Comparison of ENCODE assay signal across 16 mouse cellular contexts in genomic region chr16:39151325-39152318, GRCm38 (mm10).
DNase-seq lines count a peak whose midpoint lies in the region; ATAC-seq lines count a peak whose summit lies in the region.
"Had no signal": no experiment of that assay in that cellular context is flagged by ENCODE, and none has a peak within 500 bp of the region (broad histone marks: within the 10 kb centered on the region; RNA-seq: fewer than 3 reads in every experiment).

No protein-coding gene starts in this region.

- 72% methylated on average over 9 of the region's 9 CpGs for WGBS in embryonic facial prominence, embryonic 14.5 days
- 72% methylated on average over 9 of the region's 9 CpGs for WGBS in embryonic facial prominence, embryonic 10.5 days
- WGBS in limb, embryonic 11.5 days = 53% methylated on average over 9 of the region's 9 CpGs

- no peaks in the 10 kb centered on the region for H3K4me1 ChIP-seq in embryonic facial prominence, embryonic 14.5 days (ENCODE audit: control insufficient read depth, insufficient read depth, low read length)
- H3K4me1 ChIP-seq in embryonic facial prominence, embryonic 10.5 days = no peaks in the 10 kb centered on the region; the same call in 1 of the 2 replicates
- H3K4me1 ChIP-seq in limb, embryonic 11.5 days (ENCODE audit: control insufficient read depth, insufficient read depth, low read length) = no peaks in the 10 kb centered on the region
- H3K4me1 ChIP-seq: embryonic facial prominence, embryonic 13.5 days; heart, embryonic 12.5 days; intestine, embryonic 15.5 days; neural tube, embryonic 15.5 days had no signal

- intact Hi-C loops in heart, postnatal 10 days (cut with DNase I) = no loop called here

- no peak overlapping the region for H3K9ac ChIP-seq in embryonic facial prominence, embryonic 14.5 days (ENCODE audit: low read depth, low read length)
- H3K9ac ChIP-seq in limb, embryonic 11.5 days (ENCODE audit: low read length) = no peak overlapping the region
- H3K9ac ChIP-seq: embryonic facial prominence, embryonic 13.5 days; heart, embryonic 12.5 days; intestine, embryonic 15.5 days; neural tube, embryonic 15.5 days had no signal

- H3K27me3 ChIP-seq in embryonic facial prominence, embryonic 14.5 days (replicated peaks; ENCODE audit: control insufficient read depth, insufficient read depth, low read length) = no peaks in the 10 kb centered on the region
- no peaks in the 10 kb centered on the region for H3K27me3 ChIP-seq in embryonic facial prominence, embryonic 10.5 days (replicated peaks; ENCODE audit: low read depth, poor library complexity, severe bottlenecking)
- H3K27me3 ChIP-seq in limb, embryonic 11.5 days (ENCODE audit: control insufficient read depth, insufficient read depth, low read length) = no peaks in the 10 kb centered on the region
- H3K27me3 ChIP-seq: embryonic facial prominence, embryonic 13.5 days; heart, embryonic 12.5 days; intestine, embryonic 15.5 days; neural tube, embryonic 15.5 days had no signal

- no peak overlapping the region for H3K27ac ChIP-seq in embryonic facial prominence, embryonic 14.5 days (replicated peaks; ENCODE audit: low read depth, low read length)
- H3K27ac ChIP-seq in embryonic facial prominence, embryonic 10.5 days (replicated peaks) = no peak overlapping the region
- no peak overlapping the region for H3K27ac ChIP-seq in limb, embryonic 11.5 days (replicated peaks; ENCODE audit: low read depth, low read length)
- H3K27ac ChIP-seq: embryonic facial prominence, embryonic 13.5 days; intestine, embryonic 15.5 days; neural tube, embryonic 15.5 days had no signal

- no peaks in the 10 kb centered on the region for H3K9me3 ChIP-seq in embryonic facial prominence, embryonic 14.5 days (ENCODE audit: control insufficient read depth, low read length)
- no peaks in the 10 kb centered on the region for H3K9me3 ChIP-seq in embryonic facial prominence, embryonic 10.5 days
- H3K9me3 ChIP-seq in limb, embryonic 11.5 days (ENCODE audit: control insufficient read depth, low read length) = no peaks in the 10 kb centered on the region
- H3K9me3 ChIP-seq: embryonic facial prominence, embryonic 13.5 days; heart, embryonic 12.5 days; intestine, embryonic 15.5 days; neural tube, embryonic 15.5 days had no signal

- H3K36me3 ChIP-seq in embryonic facial prominence, embryonic 14.5 days (ENCODE audit: control insufficient read depth, insufficient read depth, low read length) = no peaks in the 10 kb centered on the region
- H3K36me3 ChIP-seq in embryonic facial prominence, embryonic 10.5 days (replicated peaks) = no peaks in the 10 kb centered on the region
- no peaks in the 10 kb centered on the region for H3K36me3 ChIP-seq in limb, embryonic 11.5 days (ENCODE audit: control insufficient read depth, insufficient read depth, low read length)
- H3K36me3 ChIP-seq: embryonic facial prominence, embryonic 13.5 days; heart, embryonic 12.5 days; intestine, embryonic 15.5 days; neural tube, embryonic 15.5 days had no signal

- peak; percentile 27 for DNase-seq in embryonic facial prominence, embryonic 14.5 days (ENCODE audit: low spot score)
- DNase-seq in embryonic facial prominence, embryonic 10.5 days (ENCODE audit: low spot score) = no peak
- DNase-seq in brain, adult 2 months (ENCODE audit: low read depth, low spot score) = peak; percentile 42
- DNase-seq in kidney, adult 8-10 months = peak; percentile 52 to 62
- peak; percentile 26 for DNase-seq in limb, embryonic 11.5 days (ENCODE audit: low spot score)
- no peak for DNase-seq in heart, postnatal 10 days
- no peak for DNase-seq in cerebellum, adult 11 months
- no peak for DNase-seq in frontal cortex, postnatal 25 days (ENCODE audit: low spot score in 2 of 2)
- DNase-seq: adrenal gland, postnatal 25 days; cerebellum, adult 11-12 months; lung, adult 2 months; thymus, postnatal 14 days had no signal

- H3K4me2 ChIP-seq in embryonic facial prominence, embryonic 14.5 days (ENCODE audit: low read depth, low read length) = no peak overlapping the region
- no peak overlapping the region for H3K4me2 ChIP-seq in limb, embryonic 11.5 days (ENCODE audit: low read depth, severe bottlenecking)
- H3K4me2 ChIP-seq: embryonic facial prominence, embryonic 13.5 days; heart, embryonic 12.5 days; intestine, embryonic 15.5 days; neural tube, embryonic 15.5 days had no signal

- H3K4me3 ChIP-seq in embryonic facial prominence, embryonic 14.5 days (ENCODE audit: low read depth, low read length) = no peak overlapping the region
- H3K4me3 ChIP-seq in embryonic facial prominence, embryonic 10.5 days = no peak overlapping the region
- H3K4me3 ChIP-seq in limb, embryonic 11.5 days (ENCODE audit: low read depth, low read length) = no peak overlapping the region
- H3K4me3 ChIP-seq: embryonic facial prominence, embryonic 13.5 days; heart, embryonic 12.5 days; intestine, embryonic 15.5 days; neural tube, embryonic 15.5 days had no signal

- no peak for ATAC-seq in embryonic facial prominence, embryonic 14.5 days (ENCODE audit: low read depth)
- ATAC-seq in limb, embryonic 11.5 days (ENCODE audit: insufficient number of reproducible peaks, low FRiP score, low TSS enrichment, low read depth) = no peak
- ATAC-seq: intestine, embryonic 15.5 days had no signal

Comparison
In these comparisons a context has a peak if more than half of its experiments do, and no peak if none do; other contexts are left out.
1. DNase-seq: peak in embryonic facial prominence, embryonic 14.5 days (single experiment), brain, adult 2 months (single experiment), kidney, adult 8-10 months (2 of 2) and limb, embryonic 11.5 days (single experiment); none in embryonic facial prominence, embryonic 10.5 days (single experiment), heart, postnatal 10 days (0 of 2), cerebellum, adult 11 months (single experiment) and frontal cortex, postnatal 25 days (0 of 2).